Mouse (Mus musculus): Measurements from ENCODE around the gene AI481877.

DNA sequence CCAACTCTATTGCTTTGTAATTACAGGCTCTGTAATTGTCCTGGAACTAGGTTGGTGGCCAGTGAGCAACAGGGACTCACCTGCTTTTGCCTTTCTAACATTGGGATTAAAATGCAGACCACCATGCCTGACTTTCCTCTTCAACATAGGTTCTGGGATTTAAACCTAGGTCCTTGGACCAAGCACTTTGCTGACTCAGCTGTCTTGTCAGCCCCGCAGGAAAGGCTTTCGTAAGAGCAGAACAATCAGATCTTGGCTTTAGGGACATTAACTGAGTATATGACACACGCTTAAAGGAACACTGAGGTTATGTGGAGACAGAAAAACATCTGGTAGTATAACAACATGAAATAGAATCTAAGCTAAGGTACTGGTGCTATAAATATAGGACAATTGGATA lies 80.9 kb downstream of the AI481877 start:
- TF ChIP-seq CTCF (IDR thresholded peaks at IDR 0.05; ENCODE audit: control insufficient read depth, insufficient read depth, insufficient replicate concordance, low read depth, low read length) (no peak), POLR2A (IDR thresholded peaks at IDR 0.05; ENCODE audit: control insufficient read depth, low read depth, low read length) (no peak)

All from testis, adult 2 months (tissue).